Mouse (Mus musculus) stomach, postnatal 0 days (tissue): ENCODE measurements around the gene Nup210l. TPM values are rescaled to one million over a fixed set of nuclear protein-coding genes. Genes with fewer than 3 reads are reported as not detected.
A peak's percentile ranks its signal among the peaks of the same experiment; 100 is the strongest.

Experiments used
- ATAC-seq: fragments of 200-750 bp; cut with Nextera tagmentation; 2 replicates; pipeline ENCODE4 v1.8.0; 2017; ENCODE audit not compliant: low FRiP score, low TSS enrichment
- DNase-seq: peaks from one replicate; pipeline ENCODE4 v3.0.0-alpha.2; 2016; ENCODE audit warnings: low spot score
- H3K27ac ChIP-seq: fragments of 300-500 bp; sonication (generic); replicated peaks from 2 replicates; pipeline ENCODE4 v1.5.1; 2014; ENCODE audit warnings: mild to moderate bottlenecking, control low read depth
- H3K27me3 ChIP-seq: fragments of 300-500 bp; sonication (generic); 2 replicates; pipeline ENCODE4 v1.6.1; 2014; ENCODE audit warnings: low read length; ENCODE audit not compliant: control insufficient read depth, insufficient read depth
- H3K36me3 ChIP-seq: fragments of 300-500 bp; sonication (generic); 2 replicates; pipeline ENCODE4 v1.6.1; 2014; ENCODE audit warnings: low read length, mixed read lengths; ENCODE audit not compliant: control insufficient read depth, insufficient read depth
- H3K4me1 ChIP-seq: fragments of 300-500 bp; sonication (generic); replicated peaks from 2 replicates; pipeline ENCODE4 v1.6.1; 2014; ENCODE audit warnings: antibody characterized with exemption; ENCODE audit not compliant: control insufficient read depth, insufficient read depth
- H3K4me2 ChIP-seq: fragments of 300-500 bp; sonication (generic); replicated peaks from 2 replicates; pipeline ENCODE4 v1.6.1; 2014; ENCODE audit warnings: low read depth, mild to moderate bottlenecking, control low read depth, moderate library complexity
- H3K4me3 ChIP-seq: fragments of 300-500 bp; sonication (generic); 2 replicates; pipeline ENCODE4 v1.5.1; 2014; ENCODE audit warnings: low read depth, low read length, control low read depth
- H3K9ac ChIP-seq: fragments of 300-500 bp; sonication (generic); 2 replicates; pipeline ENCODE4 v1.6.1; 2014; ENCODE audit warnings: mild to moderate bottlenecking, low read length, control low read depth, mixed read lengths
- H3K9me3 ChIP-seq: fragments of 300-500 bp; sonication (generic); 2 replicates; pipeline ENCODE4 v1.6.1; 2016; ENCODE audit warnings: low read length; ENCODE audit not compliant: control insufficient read depth
- CTCF ChIP-seq: IDR thresholded peaks from 2 replicates; pipeline ENCODE4 v1.5.1; 2016; ENCODE audit warnings: antibody characterized with exemption, low read depth, mild to moderate bottlenecking, moderate library complexity
- EP300 ChIP-seq: optimal IDR thresholded peaks from 2 replicates; pipeline ENCODE3; 2016; ENCODE audit warnings: antibody characterized with exemption
- WGBS: fragments of 180-500 bp; shearing (Covaris S2); extraction: QIAGEN DNeasy Blood & Tissue Kit; methylation state at CpG from one replicate; pipeline ENCODE4 v1.1.7; 2014; 5-methylcytosine and 5-hydroxymethylcytosine counted together
- polyA plus RNA-seq: library from polyadenylated mRNA; unstranded; fragments of >200 nt; fragmentation: Nextera tagmentation; extraction: Ambion mirVana; gene quantifications from 2 replicates; pipeline ENCODE4 v1.2.1, GENCODE M21; 2015

The Nup210l gene
- polyA plus RNA-seq, 1 experiment from 2014 or later, result 0.06 TPM

DNA sequence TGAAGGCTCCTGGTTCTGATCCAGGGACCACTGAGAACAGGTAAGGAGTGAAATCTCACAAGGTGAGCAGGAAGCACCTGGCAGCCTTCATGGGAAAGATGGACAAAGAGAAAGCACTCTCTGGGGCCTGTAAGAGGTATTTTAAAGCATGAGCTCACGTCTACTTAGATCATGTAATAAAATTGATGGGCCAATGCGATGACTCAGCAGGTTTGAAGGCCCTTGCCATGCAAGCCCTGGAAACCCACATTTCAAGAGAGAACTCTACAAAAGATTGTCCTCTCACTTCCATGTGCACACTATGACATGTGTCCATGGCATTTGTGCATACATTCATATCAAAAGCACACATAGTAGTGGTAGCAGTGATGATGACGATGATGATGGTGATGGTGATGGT is 36.0 kb downstream of the Nup210l start:
- no peak overlapping the region for H3K9ac ChIP-seq

DNA sequence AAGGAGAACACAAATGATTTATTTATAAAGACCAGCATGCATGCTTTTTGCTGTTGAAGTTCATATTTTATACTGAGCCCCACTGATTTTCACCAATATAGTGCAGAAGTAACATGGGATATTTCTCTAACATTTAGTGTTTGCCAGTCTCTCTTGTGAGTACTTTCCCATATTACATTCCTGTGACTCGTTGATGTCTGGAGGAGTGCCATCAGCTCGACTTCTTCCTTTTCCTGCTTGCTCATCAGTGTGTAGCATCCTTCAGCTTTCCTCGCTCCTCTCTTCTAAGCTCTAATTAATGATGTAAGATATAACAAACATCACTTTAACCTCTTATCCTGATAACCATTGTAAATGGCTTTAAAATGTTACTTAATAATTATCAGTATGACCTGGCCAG is 41.5 kb downstream of the Nup210l start:
- 65% methylated on average over 3 of the region's 3 CpGs for WGBS
- ATAC-seq, result no peak
- Histone ChIP-seq H3K4me3 (no peak overlapping the region), H3K9me3 (no peaks in the 10 kb centered on the region), H3K4me2 (no peak overlapping the region), H3K36me3 (no peaks in the 10 kb centered on the region), H3K4me1 (no peaks in the 10 kb centered on the region), H3K9ac (no peak overlapping the region), H3K27me3 (no peaks in the 10 kb centered on the region), H3K27ac (no peak overlapping the region)
- no peak for DNase-seq
- TF ChIP-seq EP300, result no peak
- no peak for TF ChIP-seq CTCF

More for the DNA sequence above, 36.0 kb downstream of the Nup210l start:
- Histone ChIP-seq H3K4me1 (no peaks in the 10 kb centered on the region), H3K4me3 (no peak overlapping the region), H3K9me3 (no peaks in the 10 kb centered on the region), H3K27me3 (no peaks in the 10 kb centered on the region), H3K27ac (no peak overlapping the region), H3K4me2 (no peak overlapping the region), H3K36me3 (no peaks in the 10 kb centered on the region)
- DNase-seq (no peak), ATAC-seq (no peak)
- 91% methylated on average over 3 of the region's 3 CpGs for WGBS
- no peak for TF ChIP-seq CTCF
- no peak for TF ChIP-seq EP300

DNA sequence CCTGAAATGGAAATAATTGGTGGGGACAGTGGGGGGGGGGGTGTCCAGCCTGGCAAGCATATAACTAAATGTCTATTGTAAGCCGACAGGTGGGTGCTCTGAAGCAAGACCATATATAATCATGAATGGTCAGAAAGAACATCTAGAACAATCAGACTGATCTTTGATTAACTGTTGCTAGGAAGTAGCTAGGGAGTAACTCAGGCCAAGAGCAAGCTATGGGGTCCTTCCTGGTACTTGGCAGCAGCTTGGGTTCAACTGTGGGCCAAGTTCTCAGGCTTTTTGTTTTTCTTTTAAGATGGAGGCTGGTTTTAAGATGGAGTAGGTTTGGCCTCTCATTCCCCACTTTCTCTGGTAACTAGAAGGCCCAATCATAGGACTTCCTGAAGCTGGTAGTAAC is 42.7 kb downstream of the Nup210l start:
- H3K27me3 ChIP-seq, result no peaks in the 10 kb centered on the region
- H3K4me1 ChIP-seq, result no peaks in the 10 kb centered on the region
- TF ChIP-seq EP300 (no peak), CTCF (no peak)
- H3K9me3 ChIP-seq, result no peaks in the 10 kb centered on the region
- DNase-seq (no peak), ATAC-seq (no peak)
- H3K4me3 ChIP-seq, result no peak overlapping the region
- no peak overlapping the region for H3K9ac ChIP-seq
- H3K27ac ChIP-seq, result no peak overlapping the region
- WGBS, result 83% methylated on average over 1 of the region's 1 CpGs
- H3K36me3 ChIP-seq, result no peaks in the 10 kb centered on the region
- no peak overlapping the region for H3K4me2 ChIP-seq

DNA sequence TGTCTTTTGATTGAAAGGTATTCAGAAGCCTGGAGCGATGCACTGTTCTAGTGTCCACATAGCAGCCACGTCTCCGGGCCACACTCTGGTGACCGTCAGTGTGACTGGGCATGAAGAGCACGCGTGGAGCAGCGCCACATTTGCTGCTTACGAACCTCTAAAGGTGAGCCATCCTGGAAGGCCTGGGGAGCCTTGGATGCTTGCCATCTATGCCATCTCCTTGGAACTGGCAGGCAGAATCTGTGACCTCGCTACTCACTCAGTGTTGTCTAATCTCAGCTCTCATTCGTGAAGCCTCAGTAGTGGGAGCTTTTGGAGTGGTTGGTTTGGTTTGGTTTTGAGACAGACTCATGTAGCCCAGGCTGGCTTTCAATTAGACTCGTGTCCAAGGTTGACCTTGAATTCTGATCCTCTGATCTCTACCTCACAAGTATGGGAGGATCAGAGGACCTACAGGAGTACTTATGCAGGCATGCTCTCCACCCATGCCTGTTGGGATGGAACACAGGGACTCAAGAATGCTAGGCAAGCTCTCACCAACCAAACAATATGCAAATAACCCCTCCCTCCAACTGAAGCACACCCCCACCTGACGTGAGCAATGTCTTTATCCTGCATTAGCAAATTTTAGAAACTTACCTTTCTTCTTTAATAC is 47.3 kb downstream of the Nup210l start:
- no peaks in the 10 kb centered on the region for H3K27me3 ChIP-seq
- H3K4me3 ChIP-seq, result no peak overlapping the region
- no peak overlapping the region for H3K27ac ChIP-seq
- H3K9me3 ChIP-seq, result no peaks in the 10 kb centered on the region
- ATAC-seq (no peak), DNase-seq (no peak)
- no peaks in the 10 kb centered on the region for H3K36me3 ChIP-seq
- no peak overlapping the region for H3K9ac ChIP-seq
- TF ChIP-seq CTCF, result no peak
- TF ChIP-seq EP300, result no peak
- no peak overlapping the region for H3K4me2 ChIP-seq
- H3K4me1 ChIP-seq, result no peaks in the 10 kb centered on the region
- WGBS, result 89% methylated on average over 12 of the region's 12 CpGs

DNA sequence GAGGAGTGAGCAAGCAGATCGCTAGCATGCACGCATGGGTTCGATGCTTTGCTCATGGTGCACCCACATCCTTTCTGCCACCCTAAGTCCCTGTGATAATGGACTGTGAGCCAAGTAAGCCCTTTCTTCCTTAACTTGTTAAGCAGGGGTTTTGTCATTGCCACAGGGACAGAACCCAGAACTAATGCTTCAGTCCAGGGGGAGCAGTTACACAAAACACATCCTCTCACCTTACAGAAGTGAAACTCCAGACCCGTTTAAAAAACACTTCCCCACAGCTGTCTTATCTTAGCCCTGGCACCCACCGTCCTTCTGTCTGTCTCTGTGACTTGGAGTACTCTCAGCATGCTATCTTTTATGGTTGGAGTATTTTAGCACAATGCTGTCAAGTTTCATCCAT is 52.1 kb downstream of the Nup210l start:
- Histone ChIP-seq H3K4me1 (no peaks in the 10 kb centered on the region), H3K36me3 (no peaks in the 10 kb centered on the region), H3K9ac (no peak overlapping the region), H3K27me3 (no peaks in the 10 kb centered on the region), H3K4me3 (no peak overlapping the region), H3K4me2 (no peak overlapping the region), H3K27ac (no peak overlapping the region), H3K9me3 (no peaks in the 10 kb centered on the region)
- no peak for DNase-seq
- no peak for ATAC-seq
- TF ChIP-seq EP300, result no peak
- WGBS, result 49% methylated on average over 5 of the region's 5 CpGs

DNA sequence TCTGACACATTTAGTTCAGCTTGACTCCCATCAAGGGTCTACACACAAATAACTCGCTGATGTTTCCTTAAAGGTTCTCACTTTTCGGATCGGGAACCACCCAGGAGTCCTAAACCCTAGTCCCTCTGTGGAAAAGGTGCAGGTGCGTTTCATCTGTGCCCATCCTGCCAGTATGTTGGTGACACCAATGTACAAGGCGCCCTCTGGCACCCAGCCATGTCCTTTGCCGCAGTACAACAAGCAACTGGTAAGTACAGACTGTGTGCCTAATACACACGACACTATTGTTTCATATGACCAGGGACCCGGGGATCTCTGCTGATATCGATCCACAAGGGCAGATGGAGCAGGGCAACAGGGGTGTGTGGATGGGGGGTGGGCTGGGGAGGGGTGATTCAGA is 55.8 kb downstream of the Nup210l start:
- 80% methylated on average over 9 of the region's 9 CpGs for WGBS
- H3K4me1 ChIP-seq, result no peaks in the 10 kb centered on the region
- H3K4me3 ChIP-seq, result no peak overlapping the region
- no peak for ATAC-seq
- H3K9ac ChIP-seq, result no peak overlapping the region
- H3K36me3 ChIP-seq, result no peaks in the 10 kb centered on the region
- TF ChIP-seq EP300, result no peak
- no peak for TF ChIP-seq CTCF
- no peaks in the 10 kb centered on the region for H3K27me3 ChIP-seq
- H3K27ac ChIP-seq, result no peak overlapping the region
- H3K9me3 ChIP-seq, result no peaks in the 10 kb centered on the region
- peak; percentile 32 for DNase-seq
- H3K4me2 ChIP-seq, result no peak overlapping the region
